Mouse (Mus musculus): ENCODE measurements at regions not wholly inside any gene's neighbourhood (a gene's known extent, or its start where the extent isn't known, plus 50 kb on each side); places are given as distances from the start of the nearest gene placed in this dataset.
"Not testable (repeated sequence)": the region's sequence is repeated elsewhere in the genome, so short reads cannot be mapped to it uniquely, and the experiment has no call there.

GRCm38 (mm10) chr2:78094921-78095320 lies 148.7 kb upstream of the Cwc22 start:
- DNase-seq (ENCODE audit: low spot score) = no peak

DNA sequence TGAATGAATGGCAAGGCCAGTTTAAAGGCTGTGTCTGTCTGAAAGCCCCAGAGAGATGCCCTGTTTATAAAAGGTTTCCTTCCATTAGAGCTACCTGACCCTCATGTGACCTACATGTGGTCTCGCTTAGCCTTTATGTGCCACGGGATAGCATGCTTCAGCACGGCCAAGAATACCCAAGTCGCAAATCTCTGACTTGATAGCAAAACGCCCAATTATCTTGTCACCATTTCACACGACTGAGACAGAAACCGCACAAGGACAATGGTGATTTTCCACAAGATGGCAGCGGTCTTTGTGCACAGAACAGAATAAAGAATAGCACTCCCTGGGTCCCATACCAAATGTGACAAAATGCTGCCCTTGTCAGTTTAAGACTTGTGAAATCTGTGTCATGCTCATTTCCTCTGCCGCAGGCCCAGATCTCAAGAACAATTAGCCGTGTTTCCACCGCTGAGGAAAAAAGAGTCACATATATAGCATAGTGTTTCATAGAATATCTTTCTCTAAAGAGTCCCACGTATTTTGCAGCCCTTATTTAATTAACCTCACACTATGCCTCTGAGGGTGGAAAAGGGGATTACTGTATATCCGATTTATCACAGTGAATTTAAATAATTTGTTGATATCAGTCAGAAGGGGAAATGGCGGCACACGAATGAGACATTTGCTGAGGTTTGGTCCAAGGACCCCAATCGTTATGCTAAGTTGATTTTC lies 118.3 kb upstream of the Cwc22 start:
- DNase-seq (ENCODE audit: low spot score) = no peak

DNA sequence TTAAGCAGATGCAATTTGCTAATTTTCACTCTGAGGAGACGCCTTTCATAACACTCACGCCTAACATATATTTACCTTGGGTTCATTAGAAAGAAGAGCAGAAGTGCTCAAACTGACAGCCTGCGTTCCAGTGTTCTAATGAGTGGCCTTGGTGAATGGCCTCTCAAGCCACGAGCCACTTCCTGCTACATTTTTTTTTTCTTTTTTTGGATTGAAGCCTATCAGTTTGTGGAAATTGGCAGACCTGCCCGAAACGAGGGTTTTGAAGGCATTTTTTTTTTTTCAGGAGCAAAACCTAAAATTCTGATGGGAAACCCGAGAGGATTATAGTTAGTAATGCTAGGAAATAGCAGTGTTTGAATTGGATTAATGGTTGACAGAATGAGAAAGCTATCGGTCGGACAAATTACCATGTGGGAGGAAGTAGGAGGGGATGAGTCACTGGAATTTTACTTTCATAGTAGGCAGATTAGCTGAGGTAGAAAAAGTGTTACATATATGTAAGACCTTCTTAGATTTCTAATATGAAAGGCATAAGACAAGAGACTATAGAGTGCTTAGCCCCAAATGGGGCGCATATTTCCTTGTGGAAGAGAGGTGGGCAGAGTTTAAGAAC lies 113.7 kb upstream of the Cwc22 start:
- DNase-seq (ENCODE audit: low spot score) = no peak

DNA sequence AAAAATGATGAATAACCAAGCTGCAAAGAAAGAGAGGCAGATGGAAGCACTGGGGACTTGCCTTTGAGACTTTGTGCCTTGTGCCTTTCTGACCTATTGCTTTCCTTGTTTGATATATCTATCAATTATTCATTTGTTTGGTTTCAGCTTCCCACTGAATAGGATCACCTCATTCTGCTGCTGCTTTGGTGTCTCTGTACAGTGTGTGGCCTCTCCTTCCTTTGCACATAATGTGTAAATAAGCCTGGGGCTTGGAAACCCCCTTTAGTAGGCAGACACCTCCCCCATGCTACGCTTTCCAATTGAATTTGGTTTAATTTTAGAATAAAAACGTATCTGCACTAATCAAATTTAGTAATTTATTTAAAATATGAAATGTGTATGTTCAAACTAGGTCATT lies 112.8 kb upstream of the Cwc22 start:
- no peak for DNase-seq (ENCODE audit: low spot score)

DNA sequence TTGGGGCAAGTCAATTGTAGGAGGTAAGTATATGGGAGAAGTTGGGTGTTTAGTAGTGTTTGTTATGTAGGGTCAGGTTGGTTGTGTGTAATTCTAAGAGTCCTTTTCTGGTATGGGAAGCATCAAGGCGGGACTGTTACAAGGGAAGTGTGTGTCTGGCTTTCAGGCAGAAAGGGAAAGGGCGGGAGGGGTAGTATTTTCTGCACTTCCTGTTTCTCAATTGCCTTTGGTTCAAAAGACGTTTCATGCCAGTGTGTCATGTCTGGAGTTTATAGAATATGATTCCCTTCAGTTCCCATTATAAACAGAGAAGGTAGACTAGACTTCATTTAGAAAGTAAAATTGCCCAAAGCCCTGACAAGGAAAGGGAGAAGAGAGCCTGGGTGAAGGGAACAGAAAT lies 107.7 kb upstream of the Cwc22 start:
- DNase-seq (ENCODE audit: low spot score) = no peak

GRCm38 (mm10) chr2:78050542-78050941 lies 104.4 kb upstream of the Cwc22 start:
- no peak for DNase-seq (ENCODE audit: low spot score)

DNA sequence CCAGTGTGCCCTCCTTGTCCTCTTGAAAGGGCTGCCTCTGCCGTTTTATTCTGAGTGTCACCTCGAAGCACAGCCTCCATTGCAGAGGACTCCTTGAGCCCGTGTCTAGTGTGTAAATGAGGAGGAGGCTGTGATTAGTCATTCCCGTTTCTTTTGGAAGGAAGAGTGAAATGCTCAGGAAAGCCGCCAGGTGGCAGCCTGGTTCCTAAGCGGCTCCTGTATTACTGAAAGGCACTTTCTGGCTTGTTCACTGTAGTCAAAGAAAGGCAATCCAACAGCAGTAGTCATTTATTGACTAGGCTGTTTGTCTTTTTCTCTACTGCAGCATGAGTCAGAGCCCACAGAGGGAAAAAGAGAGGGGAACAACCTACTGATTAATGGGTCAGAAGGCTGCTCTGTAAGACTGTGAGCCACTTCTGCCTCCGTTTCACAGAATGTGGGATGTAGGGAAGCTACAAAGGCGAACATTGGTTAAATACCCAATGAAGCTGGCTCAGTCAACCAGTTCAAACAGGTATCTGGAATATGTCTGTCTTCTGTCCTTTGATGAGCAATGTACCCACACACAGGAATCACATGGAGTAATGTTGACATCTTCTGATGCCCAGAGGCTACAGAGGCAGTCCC lies 103.2 kb upstream of the Cwc22 start:
- DNase-seq (ENCODE audit: low spot score) = peak; percentile 30

DNA sequence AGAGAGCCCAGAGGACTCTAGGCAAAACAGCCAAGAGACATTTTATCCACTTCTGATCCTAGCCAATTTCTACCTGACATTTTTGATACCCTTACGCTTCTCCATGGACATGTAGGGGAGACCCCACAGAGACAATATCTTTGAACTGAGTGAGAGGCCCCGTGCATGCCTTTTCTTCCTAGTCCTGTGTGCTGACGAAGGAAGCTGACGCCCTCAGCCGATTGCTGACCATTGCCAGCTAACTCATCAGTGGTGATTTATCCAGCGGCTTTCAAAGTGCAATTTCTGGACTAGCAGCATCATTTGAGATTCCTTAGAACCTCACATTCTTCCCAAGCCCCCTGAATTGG lies 102.5 kb upstream of the Cwc22 start:
- no peak for DNase-seq (ENCODE audit: low spot score)

- DNase-seq (ENCODE audit: low spot score) = peak; percentile 36
These were observed 102.0 kb upstream of the Cwc22 start for GRCm38 (mm10) chr2:78048030-78048705.

- no peak for DNase-seq (ENCODE audit: low spot score)
These were observed 81.1 kb upstream of the Cwc22 start for GRCm38 (mm10) chr2:78027319-78027718.

DNA sequence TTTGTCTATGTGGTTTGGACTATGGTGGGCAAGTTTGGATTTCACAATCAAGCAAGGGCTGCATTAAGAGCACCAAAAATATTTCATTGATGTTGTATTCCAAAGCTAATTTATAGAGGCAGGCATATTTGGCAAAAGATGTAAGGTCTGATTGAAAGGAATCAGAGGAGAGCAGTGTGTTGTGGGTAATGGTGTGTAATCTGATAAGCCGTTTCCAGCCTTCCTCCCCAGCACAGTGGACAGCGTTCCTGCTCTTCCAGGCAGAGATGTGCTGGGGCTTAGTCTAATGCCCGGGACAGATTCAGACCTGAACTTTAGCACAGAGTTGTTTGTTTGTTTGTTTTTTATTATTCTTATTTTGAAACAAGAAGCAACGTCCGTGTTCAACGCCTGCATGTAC lies 80.6 kb upstream of the Cwc22 start:
- no peak for DNase-seq (ENCODE audit: low spot score)

- DNase-seq (ENCODE audit: low spot score) = no peak
These were observed 79.7 kb upstream of the Cwc22 start for GRCm38 (mm10) chr2:78025651-78026435.

DNA sequence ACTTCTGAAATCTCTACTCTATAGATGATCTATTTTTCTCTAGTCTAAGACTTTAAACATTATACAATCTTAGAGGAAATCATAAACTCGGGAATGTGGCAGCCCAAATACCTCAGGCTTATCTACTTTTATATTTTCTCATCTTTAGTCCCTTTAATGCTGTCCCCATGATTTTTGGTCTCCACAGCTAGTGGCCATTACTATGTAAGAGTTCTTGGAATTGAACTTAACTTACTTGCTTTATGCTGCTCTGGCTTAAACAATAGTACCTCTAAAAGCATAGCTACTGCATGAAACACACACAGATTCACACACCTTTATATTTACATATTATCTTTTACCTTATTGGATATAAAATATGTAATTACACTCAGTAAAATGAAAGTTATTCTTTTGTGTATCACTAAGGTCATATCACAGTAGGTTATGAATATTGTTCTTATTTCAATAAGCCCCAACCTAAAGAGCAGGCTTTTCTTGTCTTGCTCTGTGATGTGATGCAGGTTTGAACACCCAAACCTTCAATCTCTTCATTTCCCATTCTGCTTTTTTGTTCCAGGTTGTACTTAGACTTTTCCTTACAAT lies 78.9 kb upstream of the Cwc22 start:
- DNase-seq (ENCODE audit: low spot score) = peak; percentile 7

DNA sequence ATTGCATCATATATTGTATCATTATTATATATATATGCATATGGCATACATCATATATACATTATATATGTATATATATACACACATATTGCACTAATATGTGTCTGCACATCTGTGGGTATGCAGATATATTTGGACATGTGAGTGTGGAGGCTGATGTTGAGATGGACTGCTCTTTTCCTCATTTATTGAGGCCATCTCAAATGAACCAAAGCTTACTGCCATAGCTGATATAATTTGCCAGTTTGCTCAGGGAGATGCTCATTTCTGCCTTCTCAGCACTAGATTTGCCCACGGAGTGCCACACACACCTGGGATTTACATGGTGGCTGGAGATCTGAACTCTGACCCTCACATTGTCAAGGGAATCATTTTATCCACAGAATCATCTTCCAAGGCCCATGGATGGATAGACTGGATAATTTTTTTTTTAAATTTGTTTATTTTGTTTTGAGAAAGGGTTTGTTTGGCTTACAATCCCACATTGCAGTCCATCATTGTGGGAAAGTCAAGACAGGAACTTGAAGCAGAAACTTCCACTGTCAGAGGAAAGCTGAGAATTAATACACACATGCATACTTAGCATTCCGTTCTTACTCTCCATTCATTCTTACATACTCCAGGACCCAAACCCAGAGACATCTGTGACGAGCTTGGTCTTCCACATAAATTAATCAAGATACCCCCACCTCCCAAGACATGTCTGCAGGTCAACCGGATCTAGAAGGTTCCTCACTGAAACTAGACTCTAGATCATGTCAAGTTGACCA lies 77.9 kb upstream of the Cwc22 start:
- DNase-seq (ENCODE audit: low spot score) = no peak

- DNase-seq (ENCODE audit: low spot score) = no peak
These were observed 77.2 kb upstream of the Cwc22 start for GRCm38 (mm10) chr2:78023416-78023815.

DNA sequence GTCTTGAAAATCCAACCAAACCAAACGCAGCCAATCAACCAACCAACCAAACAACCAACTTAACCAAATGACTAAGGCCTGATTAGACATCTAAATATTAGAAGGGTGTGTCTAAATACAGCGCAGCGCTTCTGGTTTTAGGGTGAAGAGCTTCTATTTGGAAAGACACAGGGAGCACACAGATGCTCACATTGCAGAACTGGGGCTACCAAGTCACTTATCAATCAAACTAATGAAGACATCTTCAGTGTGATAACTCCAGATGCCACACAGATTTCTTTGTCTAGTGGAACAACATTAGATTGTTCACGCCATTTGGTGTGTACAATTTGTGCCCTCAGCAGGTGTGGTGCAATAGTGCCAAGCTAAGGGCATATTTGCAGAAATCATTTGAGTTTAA lies 76.6 kb upstream of the Cwc22 start:
- DNase-seq (ENCODE audit: low spot score) = peak; percentile 10

GRCm38 (mm10) chr2:78021905-78022304 lies 75.7 kb upstream of the Cwc22 start:
- DNase-seq (ENCODE audit: low spot score) = peak; percentile 33

DNA sequence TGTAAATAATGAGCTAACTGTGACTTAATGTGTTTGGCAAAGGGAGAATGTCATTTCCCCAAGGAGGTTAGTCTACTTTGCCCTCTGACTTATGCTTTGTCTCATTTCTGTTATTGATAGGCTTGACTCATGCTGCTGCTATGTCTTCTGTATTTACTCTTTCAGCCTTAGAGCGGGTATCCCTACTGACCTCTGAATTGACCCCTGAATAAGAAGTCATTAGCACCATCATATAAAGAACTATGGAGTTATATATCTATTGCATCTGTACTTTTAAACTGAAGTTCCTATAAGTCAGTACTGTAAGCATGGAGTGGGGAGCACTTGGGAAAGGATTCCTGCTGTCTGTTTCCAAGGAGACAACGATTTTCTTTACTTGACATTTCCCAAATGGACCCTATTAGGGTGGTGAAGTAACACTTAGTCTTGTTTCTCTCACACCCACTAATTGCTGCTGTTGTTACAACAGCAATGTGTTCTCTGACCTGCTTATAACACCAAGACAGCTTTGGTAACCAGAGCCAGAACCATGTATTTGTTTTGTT lies 75.3 kb upstream of the Cwc22 start:
- DNase-seq (ENCODE audit: low spot score) = peak; percentile 14

DNA sequence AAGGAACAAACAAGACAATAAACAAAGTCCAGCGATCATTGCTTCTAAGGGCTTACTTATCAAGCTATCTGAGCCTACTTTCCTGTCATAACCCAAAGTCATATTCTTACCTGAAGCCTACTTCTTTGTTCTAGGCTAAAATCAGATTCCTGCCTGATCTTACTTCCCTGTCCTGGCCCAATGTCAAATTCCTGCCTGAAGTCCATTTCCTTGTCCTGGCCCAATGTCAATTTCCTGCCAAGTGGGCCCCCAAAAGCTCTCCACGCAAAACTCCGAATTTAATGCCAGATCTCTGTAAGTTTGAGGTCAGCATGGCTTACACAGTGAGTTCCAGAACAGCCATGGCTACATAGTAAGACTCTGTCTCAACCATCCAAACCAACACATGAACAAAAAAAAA lies 74.3 kb upstream of the Cwc22 start:
- DNase-seq (ENCODE audit: low spot score) = no peak

GRCm38 (mm10) chr2:78019916-78020315 lies 73.7 kb upstream of the Cwc22 start:
- no peak for DNase-seq (ENCODE audit: low spot score)

DNA sequence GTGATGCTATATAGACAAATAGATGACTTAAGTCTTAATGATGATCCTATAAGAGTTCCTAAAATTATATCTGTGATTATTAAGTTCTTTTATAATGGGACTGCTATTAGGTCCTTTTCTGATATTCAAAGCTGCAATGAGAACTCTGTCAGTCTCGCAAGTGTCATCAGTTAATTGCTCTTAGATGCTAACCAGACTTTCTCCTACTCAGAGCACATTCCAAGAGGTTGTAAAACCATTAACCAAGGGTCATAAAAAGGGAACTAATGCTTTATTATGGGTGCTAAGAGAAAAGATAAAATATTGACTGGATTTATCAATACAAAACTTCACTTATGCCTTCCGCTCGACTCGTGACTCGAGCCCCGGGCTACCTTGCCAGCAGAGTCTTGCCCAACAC lies 66.3 kb upstream of the Cwc22 start:
- DNase-seq (ENCODE audit: low spot score) = not testable (repeated sequence)

Data from c-Kit-positive CD71-positive TER-119-positive erythroid progenitor cells, embryonic 14.5 days (primary cell).